Comparison of ENCODE assay signal across 29 mouse cellular contexts in genomic region chr11:33151128-33151779, GRCm38 (mm10). TPM values are rescaled to one million over a fixed set of nuclear protein-coding genes. Genes with fewer than 3 reads are reported as not detected.
"Had no signal": no experiment of that assay in that cellular context is flagged by ENCODE, and none has a peak within 500 bp of the region (broad histone marks: within the 10 kb centered on the region; RNA-seq: fewer than 3 reads in every experiment).

No protein-coding gene starts in this region.

- H3K4me2 ChIP-seq: kidney, embryonic 15.5 days; limb, embryonic 13.5 days; liver, embryonic 12.5 days; liver, embryonic 15.5 days; midbrain, embryonic 11.5 days; neural tube, embryonic 12.5 days; neural tube, embryonic 15.5 days; stomach, embryonic 15.5 days had no signal

- ATAC-seq: liver, embryonic 12.5 days had no signal

- H3K9ac ChIP-seq: kidney, embryonic 15.5 days; limb, embryonic 13.5 days; liver, embryonic 12.5 days; liver, embryonic 15.5 days; neural tube, embryonic 12.5 days; neural tube, embryonic 15.5 days; stomach, embryonic 15.5 days had no signal

- H3K27ac ChIP-seq: kidney, embryonic 15.5 days; limb, embryonic 13.5 days; liver, embryonic 12.5 days; liver, embryonic 15.5 days; neural tube, embryonic 12.5 days; neural tube, embryonic 15.5 days; stomach, embryonic 15.5 days had no signal

- DNase-seq: kidney, postnatal 10 days; kidney, postnatal 36 days; layer of hippocampus, postnatal 36 days; left cerebral cortex, postnatal 4 days; liver; lung, adult 18-20 months; lung, postnatal 14 days; lung, postnatal 4 days; midbrain, embryonic 14.5 days; right cerebral cortex, postnatal 25 days; spleen, adult 18-20 months; thymus, adult 2 months; thymus, postnatal 14 days; thymus, postnatal 4 days had no signal

- H3K27me3 ChIP-seq: neural tube, embryonic 15.5 days had no signal

- H3K4me3 ChIP-seq: kidney, embryonic 15.5 days; limb, embryonic 13.5 days; liver, embryonic 12.5 days; liver, embryonic 15.5 days; neural tube, embryonic 12.5 days; neural tube, embryonic 15.5 days; stomach, embryonic 15.5 days had no signal

- H3K9me3 ChIP-seq: kidney, embryonic 15.5 days; limb, embryonic 13.5 days; liver, embryonic 12.5 days; liver, embryonic 15.5 days; neural tube, embryonic 12.5 days; neural tube, embryonic 15.5 days; stomach, embryonic 15.5 days had no signal

RNA-seq across cellular contexts. Expression of gene Fgf18, which starts 4.1 kb away (rescaled TPM):
- total RNA-seq: megakaryocyte progenitor cell, adult 5-6 weeks; megakaryocyte-erythroid progenitor cell, adult 5-6 weeks had no signal

RNA-seq across cellular contexts. Expression of gene Tlx3, which starts 52.1 kb away (rescaled TPM):
- total RNA-seq: layer of hippocampus, adult 8-10 months; layer of hippocampus, postnatal 10 days; layer of hippocampus, postnatal 36 days; left cerebral cortex, adult 8-10 months; left cerebral cortex, postnatal 14 days; left cerebral cortex, postnatal 4 days; megakaryocyte progenitor cell, adult 5-6 weeks; megakaryocyte-erythroid progenitor cell, adult 5-6 weeks had no signal
- polyA plus RNA-seq: limb, embryonic 13.5 days; liver, embryonic 12.5 days; liver, embryonic 15.5 days; lung, embryonic 16.5 days had no signal
